Mouse (Mus musculus) CH12.LX (cell line): ENCODE measurements at regions not wholly inside any gene's neighbourhood (a gene's known extent, or its start where the extent isn't known, plus 50 kb on each side); places are given as distances from the start of the nearest gene placed in this dataset.

ENCODE experiments used
- EP300 ChIP-seq: IDR thresholded peaks from 2 replicates; pipeline ENCODE4 v1.6.1; 2011; ENCODE audit warnings: low read length, improper control_type of control experiment
- JUND ChIP-seq: conservative IDR thresholded peaks from 2 replicates; pipeline ENCODE4 v1.6.1; 2011; ENCODE audit warnings: low read depth, low read length, improper control_type of control experiment
- MAX ChIP-seq: IDR thresholded peaks from 2 replicates; pipeline ENCODE4 v1.6.1; 2011; ENCODE audit warnings: low read length, improper control_type of control experiment
- MEF2A ChIP-seq: IDR thresholded peaks from 2 replicates; pipeline ENCODE4 v1.6.1; 2014; ENCODE audit warnings: low read depth, mild to moderate bottlenecking, inconsistent platforms, low read length, improper control_type of control experiment, borderline replicate concordance
- POLR2A ChIP-seq: IDR thresholded peaks from 2 replicates; pipeline ENCODE4 v1.6.1; 2011; ENCODE audit warnings: low read depth, mild to moderate bottlenecking, improper control_type of control experiment, low read length

DNA sequence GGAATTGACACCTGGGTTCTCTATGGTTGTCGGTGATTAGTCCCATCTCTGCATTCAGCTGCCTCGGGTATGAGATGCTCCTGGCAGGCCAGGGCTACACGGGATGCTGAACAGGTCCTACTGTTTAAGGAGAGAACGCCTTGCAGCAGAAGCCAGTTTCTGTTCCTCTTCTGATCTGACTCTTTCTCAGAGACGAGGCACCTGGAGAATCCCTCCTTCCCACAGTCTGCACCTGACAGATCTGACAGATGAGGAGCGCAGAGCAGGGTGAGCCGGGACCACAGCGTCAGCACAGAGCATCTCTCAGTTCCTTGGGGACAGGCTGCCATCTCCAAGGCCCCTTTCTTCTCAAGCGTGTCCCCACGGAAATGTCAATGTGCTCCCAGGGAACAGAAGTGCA, 68.7 kb upstream of the Podxl start:
- TF ChIP-seq POLR2A (no peak), MAX (no peak), JUND (peak; percentile 76), EP300 (peak; percentile 95), MEF2A (no peak)
